Mouse (Mus musculus): Measurements from ENCODE around the gene Gm21988.

GRCm38 (mm10) chr11:70283666-70284065 is 44.0 kb upstream of the Gm21988 start:
- TF ChIP-seq POLR2A (IDR thresholded peaks at IDR 0.05; ENCODE audit: extremely low read depth, insufficient read depth, low read length) (no peak), CTCF (IDR thresholded peaks at IDR 0.05; ENCODE audit: low read depth, low read length) (no peak)
